Mouse (Mus musculus) testis, adult 2 months (tissue): ENCODE results near the gene Rbfox2.

Source experiments
- CTCF ChIP-seq: fragments of 200-500 bp; IDR thresholded peaks from 2 replicates; pipeline ENCODE4 v1.5.1; 2012; ENCODE audit warnings: low read depth, mild to moderate bottlenecking, inconsistent platforms, low read length, moderate library complexity; ENCODE audit not compliant: control insufficient read depth, insufficient read depth, insufficient replicate concordance
- POLR2A ChIP-seq: fragments of 200-500 bp; IDR thresholded peaks from 2 replicates; pipeline ENCODE4 v1.6.1; 2012; ENCODE audit warnings: low read depth, mild to moderate bottlenecking, inconsistent platforms, low read length, moderate library complexity; ENCODE audit not compliant: control insufficient read depth

GRCm38 (mm10) chr15:77331444-77331843, 24.6 kb upstream of the Rbfox2 start:
- no peak for TF ChIP-seq CTCF
- no peak for TF ChIP-seq POLR2A
